Mouse (Mus musculus) cerebellum, adult 2 months (tissue): ENCODE measurements around the gene Basp1.

Source experiments
- CTCF ChIP-seq: fragments of 200-500 bp; IDR thresholded peaks from 2 replicates; pipeline ENCODE4 v1.5.1; 2011; ENCODE audit warnings: low read depth, mild to moderate bottlenecking, control low read depth, low read length, moderate library complexity, borderline replicate concordance; ENCODE audit not compliant: insufficient read depth
- POLR2A ChIP-seq: fragments of 200-500 bp; IDR thresholded peaks from 2 replicates; pipeline ENCODE4 v1.6.1; 2011; ENCODE audit warnings: low read length, control low read depth, borderline replicate concordance; ENCODE audit not compliant: insufficient read depth

DNA sequence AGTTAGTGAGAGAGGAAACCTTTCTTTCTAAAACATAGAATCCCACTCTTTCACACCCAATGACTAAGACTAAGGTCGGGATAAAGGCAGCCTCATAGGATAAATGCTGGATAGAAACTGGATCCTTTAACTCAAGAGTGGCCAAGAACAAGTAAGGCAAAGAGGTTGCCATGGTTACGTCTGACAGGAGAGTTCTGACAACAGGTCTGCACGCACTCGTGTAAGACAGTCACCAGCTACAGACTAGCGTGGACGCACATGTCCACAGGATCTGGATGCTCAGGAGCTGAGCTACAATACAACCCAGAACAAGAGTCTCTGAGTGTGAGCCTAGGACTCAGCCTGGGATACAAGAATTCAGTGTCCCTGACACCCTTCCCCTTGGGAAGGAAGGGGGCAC, 26.0 kb downstream of the Basp1 start:
- TF ChIP-seq POLR2A (no peak), CTCF (no peak)
